Mouse (Mus musculus) embryonic fibroblast, embryonic 13.5 days (primary cell): ENCODE results near the gene Cdk19.
"Not testable (repeated sequence)": the region's sequence is repeated elsewhere in the genome, so short reads cannot be mapped to it uniquely, and the experiment has no call there.

Experiments
- CTCF ChIP-seq: IDR thresholded peaks from 2 replicates; pipeline ENCODE4 v1.5.1; 2011; ENCODE audit warnings: mild to moderate bottlenecking, control low read depth, low read length, moderate library complexity, borderline replicate concordance; ENCODE audit not compliant: insufficient read depth
- POLR2A ChIP-seq: IDR thresholded peaks from 2 replicates; pipeline ENCODE4 v1.6.1; 2011; ENCODE audit warnings: low read depth, mild to moderate bottlenecking, control low read depth, low read length, moderate library complexity

GRCm38 (mm10) chr10:40532586-40532985 lies 193.2 kb downstream of the Cdk19 start:
- not testable (repeated sequence) for TF ChIP-seq POLR2A, CTCF
